Mouse (Mus musculus): ENCODE measurements around the gene Nfic.

Nfic gene

DNA sequence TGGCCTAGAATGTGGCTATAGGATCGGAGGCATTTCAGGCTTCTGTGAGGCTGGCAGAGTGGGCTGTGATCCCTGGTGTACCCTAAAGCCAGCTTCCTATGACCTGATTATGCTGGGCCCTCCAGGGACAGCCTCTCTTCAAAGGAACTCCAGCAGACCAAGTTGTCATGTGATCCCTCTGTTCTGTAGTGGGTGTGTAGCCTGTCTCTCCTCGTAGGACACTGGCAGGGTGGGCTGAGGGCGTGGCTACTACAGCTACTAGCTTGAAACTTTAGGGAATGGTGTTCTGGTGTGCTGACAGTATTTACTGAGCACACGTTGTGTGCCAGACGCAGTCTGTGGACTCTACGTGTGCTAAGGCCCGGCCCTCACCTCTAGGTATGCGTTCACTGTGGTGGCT is 94.7 kb downstream of the Nfic start:
- DNase-seq (ENCODE audit: low spot score in 2 of 2): no peak

DNA sequence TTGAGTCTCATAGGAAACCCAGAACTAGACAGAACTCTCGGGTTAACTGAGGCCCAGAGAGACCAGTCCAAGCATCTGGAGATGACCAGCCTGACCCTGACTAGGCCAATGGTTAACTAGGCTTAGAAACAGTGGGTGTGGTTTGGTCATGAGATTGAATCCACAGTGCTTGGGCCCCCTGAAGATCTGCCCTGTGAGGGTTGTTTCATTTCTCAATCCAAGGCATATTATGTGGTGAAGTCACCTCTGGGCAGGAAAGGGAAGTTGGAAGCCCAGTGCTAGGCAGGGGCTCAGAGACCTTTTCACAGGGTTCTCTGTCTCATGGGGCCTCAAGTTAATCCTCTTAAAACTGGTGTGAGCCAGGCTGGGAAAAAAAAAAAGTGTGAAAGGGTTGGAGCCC is 96.6 kb downstream of the Nfic start:
- DNase-seq (ENCODE audit: low spot score in 2 of 2): no peak

- DNase-seq (ENCODE audit: low spot score in 2 of 2): no peak
These were observed 97.2 kb downstream of the Nfic start for GRCm38 (mm10) chr10:81358209-81358608.

GRCm38 (mm10) chr10:81356991-81357844 is 98.2 kb downstream of the Nfic start, which contains the start of gene Mfsd12:
Gene Mfsd12 (plus strand): TSS chr10:81357491.
- peak; percentile 84 to 90 for DNase-seq (ENCODE audit: low spot score in 2 of 2)

DNA sequence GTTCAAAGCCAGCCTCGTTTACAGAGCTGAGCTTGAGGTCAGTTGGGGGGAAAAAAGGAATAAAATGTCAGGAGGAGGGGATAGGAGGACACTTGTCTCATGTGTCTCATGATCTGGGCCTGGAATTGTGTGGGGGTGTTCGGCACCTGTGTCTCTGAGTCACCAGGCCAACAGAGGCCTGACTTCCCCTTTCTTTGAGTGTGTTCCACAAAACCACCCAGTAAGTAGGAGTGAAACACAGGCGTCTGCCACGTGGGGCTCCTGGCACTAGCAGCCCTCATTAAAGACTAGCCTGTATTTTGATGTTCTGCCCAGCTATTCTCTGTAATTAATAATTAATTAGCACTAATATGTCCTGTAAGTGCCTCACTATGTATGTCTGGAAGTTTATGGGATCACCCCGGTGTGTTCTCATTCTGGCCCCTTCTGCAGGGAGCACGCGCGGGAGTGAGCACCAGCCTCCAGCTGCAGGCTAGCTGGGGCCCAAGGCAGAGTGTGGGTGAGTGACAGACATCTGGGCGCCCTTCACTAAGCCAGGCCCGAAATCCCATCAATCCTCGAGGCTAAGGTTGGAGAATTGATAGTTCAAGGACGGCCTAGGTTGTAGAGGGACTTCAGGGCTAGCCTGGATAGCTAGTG is 99.0 kb downstream of the Nfic start:
- no peak for DNase-seq (ENCODE audit: low spot score in 2 of 2)

GRCm38 (mm10) chr10:81355533-81355932 is 99.9 kb downstream of the Nfic start:
- DNase-seq (ENCODE audit: low spot score in 2 of 2): no peak

DNA sequence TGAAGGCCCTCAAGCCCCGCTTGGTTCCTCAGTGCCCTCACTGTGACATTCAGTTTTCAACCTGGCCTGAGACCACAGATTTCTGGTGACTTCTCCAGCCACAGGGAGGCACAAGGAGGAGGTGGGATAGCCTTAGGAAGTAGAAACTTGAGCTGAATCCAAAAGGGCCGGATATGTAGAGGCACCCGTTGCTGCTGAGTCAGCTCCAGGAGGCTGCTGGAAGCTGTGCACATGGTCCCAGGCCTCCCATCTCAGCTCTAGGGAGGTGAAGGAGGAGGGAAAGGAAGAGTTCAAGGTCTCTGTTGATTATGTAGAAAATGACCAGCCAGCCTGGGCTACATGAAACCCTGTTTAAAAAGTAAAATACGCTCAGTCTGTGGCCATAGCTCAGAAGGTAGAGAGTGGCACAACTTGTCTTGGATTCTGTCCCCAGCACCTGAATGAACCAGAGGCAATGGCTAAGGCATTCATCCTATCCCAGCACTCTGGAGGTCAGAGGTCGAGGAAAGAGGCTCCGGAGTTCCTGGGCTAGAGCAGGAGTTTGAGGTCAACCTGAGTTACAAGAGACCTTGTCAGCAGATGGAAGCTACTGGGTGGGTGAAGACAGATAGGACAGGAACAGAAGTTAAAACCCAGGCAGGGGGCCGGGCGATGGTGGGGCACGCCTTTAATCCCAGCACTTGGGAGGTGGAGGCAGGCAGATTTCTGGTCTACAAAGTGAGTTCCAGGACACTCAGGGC is 100.5 kb downstream of the Nfic start:
- DNase-seq (ENCODE audit: low spot score in 2 of 2): no peak

- peak; percentile 59 to 60 for DNase-seq (ENCODE audit: low spot score in 2 of 2)
These were observed 103.7 kb downstream of the Nfic start for GRCm38 (mm10) chr10:81351678-81352291.

DNA sequence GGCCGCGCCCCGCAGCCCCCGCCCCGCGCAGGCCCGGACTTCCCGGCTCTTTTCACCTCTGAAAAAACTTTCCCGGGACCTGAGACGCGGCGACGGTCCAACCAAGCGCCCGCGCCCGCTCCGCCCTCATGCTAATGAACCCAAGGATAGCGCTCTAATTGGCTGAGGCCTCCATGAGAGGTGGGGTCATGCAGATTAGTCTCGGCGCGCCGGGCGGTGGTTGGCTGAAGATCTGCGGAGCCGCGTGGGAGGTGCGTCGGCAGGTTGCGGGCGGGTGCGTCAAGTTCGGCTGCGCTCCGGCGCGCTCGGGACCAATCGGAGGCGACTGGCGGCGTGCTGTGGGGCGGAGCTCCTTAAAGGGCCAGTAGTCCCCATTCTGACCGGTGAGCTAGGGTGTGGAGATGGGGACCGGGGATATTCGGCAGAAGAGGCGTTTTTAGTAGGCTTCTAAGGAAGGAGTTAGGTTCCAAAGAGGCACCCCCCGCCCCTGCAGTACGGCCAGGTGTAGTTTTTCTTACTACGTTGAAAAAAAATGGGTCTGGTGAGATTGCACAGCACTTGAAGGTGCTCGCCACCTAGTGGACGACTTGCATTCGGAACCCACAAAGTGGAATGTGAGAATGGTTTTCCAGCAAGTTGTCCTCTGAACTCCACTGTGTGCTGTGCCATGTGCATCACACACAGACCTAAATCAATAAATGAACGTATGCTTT is 104.9 kb downstream of the Nfic start, which contains the start of gene Hmg20b:
Hmg20b (minus strand) TSS at position 130 of the 713 bp plus-strand sequence.
- peak; percentile 99 for DNase-seq (ENCODE audit: low spot score in 2 of 2)

DNA sequence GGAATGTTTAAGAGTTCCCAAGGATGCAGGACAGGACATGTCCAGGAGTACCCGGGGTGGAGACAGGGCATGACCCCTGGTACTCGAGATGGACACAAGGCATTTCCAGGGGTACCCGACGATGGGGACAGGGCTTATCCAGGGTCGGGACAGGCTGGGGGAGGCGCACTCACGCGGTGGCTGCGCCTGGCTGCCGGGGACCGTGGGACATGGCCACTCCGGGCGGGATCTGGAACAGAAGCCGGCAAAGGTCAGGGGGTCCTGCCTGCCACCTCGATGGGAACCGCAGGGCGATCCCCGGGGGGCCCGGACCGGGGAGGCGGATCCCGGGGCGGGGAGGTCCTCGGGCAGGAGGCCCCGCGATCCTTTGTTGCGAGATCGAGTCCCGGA is 105.5 kb downstream of the Nfic start:
- DNase-seq (ENCODE audit: low spot score in 2 of 2): no peak

DNA sequence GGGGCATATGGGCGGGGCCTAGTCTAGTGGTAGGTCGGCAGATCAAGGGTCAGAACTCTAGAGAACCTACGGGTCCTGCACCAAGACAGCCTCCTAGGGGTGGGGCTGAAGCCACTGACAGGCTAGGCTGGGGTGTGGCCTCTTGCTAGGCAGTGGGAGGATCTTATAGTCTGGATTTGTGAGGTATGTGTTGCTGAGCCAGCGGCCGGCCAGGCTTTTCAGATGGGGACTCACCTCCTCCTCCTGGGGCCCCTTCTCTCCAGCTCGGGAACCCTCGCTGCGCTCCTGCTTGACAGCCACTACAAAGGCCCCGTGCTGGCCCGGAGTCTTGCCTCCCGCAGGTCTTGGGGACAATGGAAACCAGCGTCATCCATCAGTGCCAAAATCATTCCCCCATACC is 106.3 kb downstream of the Nfic start:
- no peak for DNase-seq (ENCODE audit: low spot score in 2 of 2)

DNA sequence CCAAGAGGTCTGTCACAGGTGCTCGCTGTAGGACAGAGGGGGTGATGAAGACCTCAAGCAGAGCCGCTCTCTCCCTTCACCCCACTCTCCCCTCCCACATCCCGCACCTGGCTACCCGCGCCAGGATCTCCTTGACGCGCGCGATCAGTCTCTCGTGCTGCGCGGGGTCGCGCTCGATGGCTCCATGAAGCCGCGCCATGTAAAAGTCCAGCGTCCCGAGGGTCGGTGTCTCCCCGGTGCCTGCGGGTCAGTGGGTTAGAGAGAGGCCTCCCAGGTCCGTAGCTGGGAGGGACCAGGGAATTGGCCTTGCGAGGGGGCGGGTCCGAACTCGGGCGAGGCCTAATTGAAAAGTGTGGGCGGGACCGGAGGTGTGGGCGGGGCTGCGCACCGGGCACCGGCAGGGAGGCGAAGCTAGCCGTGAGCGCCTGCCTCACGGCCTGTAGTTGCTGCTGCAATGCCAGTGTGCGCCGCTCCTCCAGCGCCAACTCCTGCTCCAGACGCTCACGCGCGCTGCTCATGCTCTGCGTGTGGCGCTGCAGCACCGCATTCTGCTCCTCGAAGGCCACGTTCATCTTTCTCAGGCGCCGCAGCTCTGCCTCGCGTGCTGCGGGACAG is 108.9 kb downstream of the Nfic start:
- DNase-seq (ENCODE audit: low spot score in 2 of 2): peak in 1 of 2 experiments; percentile 37
